8 mouse cellular contexts compared by ENCODE assay signal in genomic region chr5:125440583-125441233, GRCm38 (mm10). TPM values are rescaled to one million over a fixed set of nuclear protein-coding genes. Genes with fewer than 3 reads are reported as not detected.
DNase-seq lines count a peak whose midpoint lies in the region; ATAC-seq and TF ChIP-seq lines count a peak whose summit lies in the region.

No protein-coding gene starts in this region.

- H3K36me3 ChIP-seq in liver, adult 2 months (ENCODE audit: control insufficient read depth, insufficient read depth, low read length): no peaks in the 10 kb centered on the region
- no peaks in the 10 kb centered on the region for H3K36me3 ChIP-seq in embryonic facial prominence, embryonic 11.5 days (replicated peaks; ENCODE audit: control insufficient read depth, insufficient read depth, low read depth, low read length)
- no peaks in the 10 kb centered on the region for H3K36me3 ChIP-seq in midbrain, embryonic 15.5 days (replicated peaks)

- no peaks in the 10 kb centered on the region for H3K27me3 ChIP-seq in liver, adult 2 months (ENCODE audit: control insufficient read depth, insufficient read depth, low read length)
- no peaks in the 10 kb centered on the region for H3K27me3 ChIP-seq in embryonic facial prominence, embryonic 11.5 days (ENCODE audit: control insufficient read depth, insufficient read depth, low read length)
- no peaks in the 10 kb centered on the region for H3K27me3 ChIP-seq in midbrain, embryonic 15.5 days (replicated peaks)

- peaks cover 8% of the 10 kb centered on the region; the same call in 1 of the 2 replicates for H3K79me2 ChIP-seq in liver, adult 2 months (ENCODE audit: control insufficient read depth, insufficient read depth, low read length)

- peaks cover 4% of the 10 kb centered on the region; the same call in 1 of the 2 replicates for H3K4me1 ChIP-seq in liver, adult 2 months (ENCODE audit: control insufficient read depth, insufficient read depth, low read length)
- H3K4me1 ChIP-seq in embryonic facial prominence, embryonic 11.5 days (ENCODE audit: control insufficient read depth, insufficient read depth, low read length): no peaks in the 10 kb centered on the region
- peaks cover 14% of the 10 kb centered on the region for H3K4me1 ChIP-seq in midbrain, embryonic 15.5 days

- no peak for ATAC-seq in embryonic facial prominence, embryonic 11.5 days (replicated peaks; ENCODE audit: insufficient number of reproducible peaks, low FRiP score, low TSS enrichment, low read depth)
- ATAC-seq in inflammation-experienced regulatory T-cells, adult 6 months: peak; percentile 25
- ATAC-seq in midbrain, embryonic 15.5 days (replicated peaks): no peak

- no peak for TF ChIP-seq POLR2A in liver, adult 2 months (IDR thresholded peaks at IDR 0.05; ENCODE audit: extremely low read depth, insufficient read depth, low read length)

- peak overlapping the region; percentile 94 for H3K4me3 ChIP-seq in liver, adult 2 months (ENCODE audit: insufficient read depth, low read depth, low read length)
- peak overlapping the region; percentile 90 for H3K4me3 ChIP-seq in embryonic facial prominence, embryonic 11.5 days (ENCODE audit: low read depth, low read length)
- H3K4me3 ChIP-seq in midbrain, embryonic 15.5 days: peak overlapping the region; percentile 88

- H3K9me3 ChIP-seq in embryonic facial prominence, embryonic 11.5 days (replicated peaks; ENCODE audit: control insufficient read depth, low read length): no peaks in the 10 kb centered on the region
- no peaks in the 10 kb centered on the region for H3K9me3 ChIP-seq in midbrain, embryonic 15.5 days

- 12% methylated on average over 7 of the region's 7 CpGs for WGBS in liver, adult 2 months
- 2% methylated on average over 7 of the region's 7 CpGs for WGBS in embryonic facial prominence, embryonic 11.5 days
- WGBS in midbrain, embryonic 15.5 days: 4% methylated on average over 7 of the region's 7 CpGs

- H3K27ac ChIP-seq in liver, adult 2 months (replicated peaks; ENCODE audit: insufficient read depth, low read depth, low read length): peak overlapping the region; percentile 66
- H3K27ac ChIP-seq in embryonic facial prominence, embryonic 11.5 days (replicated peaks; ENCODE audit: low read depth, low read length): no peak overlapping the region
- H3K27ac ChIP-seq in midbrain, embryonic 15.5 days: peak overlapping the region; percentile 80

- H3K4me2 ChIP-seq in embryonic facial prominence, embryonic 11.5 days (ENCODE audit: low read depth, low read length): peak overlapping the region; percentile 62
- H3K4me2 ChIP-seq in midbrain, embryonic 15.5 days: peak overlapping the region; percentile 76

- peak overlapping the region; percentile 72 for H3K9ac ChIP-seq in liver, adult 2 months (ENCODE audit: low read depth, low read length)
- H3K9ac ChIP-seq in embryonic facial prominence, embryonic 11.5 days (replicated peaks; ENCODE audit: low read length): peak overlapping the region; percentile 83
- H3K9ac ChIP-seq in midbrain, embryonic 15.5 days: peak overlapping the region; percentile 86

- TF ChIP-seq CTCF in liver, adult 2 months (IDR thresholded peaks at IDR 0.05; ENCODE audit: low read depth, low read length): no peak

- no peak for DNase-seq in liver, adult 2 months (ENCODE audit: extremely low read depth, low read depth, low spot score)
- no peak for DNase-seq in liver
- no peak for DNase-seq in embryonic facial prominence, embryonic 11.5 days (ENCODE audit: low spot score)
- no peak for DNase-seq in adrenal gland, adult 2 months
- DNase-seq in adrenal gland, postnatal 4 days (ENCODE audit: low spot score in 2 of 2): no peak
- DNase-seq in T-cell, adult 2 months (ENCODE audit: low spot score): no peak

RNA-seq across cellular contexts. Expression of gene Bri3bp, which starts 0.7 kb away (rescaled TPM):
- total RNA-seq in liver, adult 2 months (2014; rRNA removed): 7.7 and 8.8 TPM in 2 replicates
- 18.3 and 23.0 TPM in 2 replicates for polyA plus RNA-seq in liver, adult 2 months (2012; rRNA removed)
- 26.3 and 29.2 TPM in 2 replicates for polyA plus RNA-seq in embryonic facial prominence, embryonic 11.5 days (2014; fragmentation: Nextera tagmentation; extraction: Ambion mirVana)
- polyA plus RNA-seq in inflammation-experienced regulatory T-cells, adult 6 months (2017; shearing (Covaris generic)): 10 to 100 TPM in 1 of 3 experiments, 1 to 10 TPM in 2; 5.6 to 12.9 (median 8.3) TPM
- polyA plus RNA-seq in midbrain, embryonic 15.5 days (2015; fragmentation: Nextera tagmentation; extraction: Ambion mirVana): 36.4 and 37.9 TPM in 2 replicates
- total RNA-seq in adrenal gland, adult 2 months (2021): 10 to 100 TPM; 25.3 to 28.7 TPM
- polyA plus RNA-seq in adrenal gland, adult 2 months (2012; rRNA removed): 11.0 and 22.1 TPM in 2 replicates
- 10 to 100 TPM; 34.2 to 37.0 TPM for total RNA-seq in adrenal gland, postnatal 4 days (2021)

RNA-seq across cellular contexts. Expression of gene Dhx37, which starts 6.8 kb away (rescaled TPM):
- total RNA-seq in liver, adult 2 months (2014; rRNA removed): 3.8 and 5.6 TPM in 2 replicates
- 12.0 and 14.0 TPM in 2 replicates for polyA plus RNA-seq in liver, adult 2 months (2012; rRNA removed)
- polyA plus RNA-seq in embryonic facial prominence, embryonic 11.5 days (2014; fragmentation: Nextera tagmentation; extraction: Ambion mirVana): 7.2 and 9.0 TPM in 2 replicates
- polyA plus RNA-seq in inflammation-experienced regulatory T-cells, adult 6 months (2017; shearing (Covaris generic)): 10 to 100 TPM in 1 of 3 experiments, 1 to 10 TPM in 2; 6.9 to 10.2 (median 9.2) TPM
- polyA plus RNA-seq in midbrain, embryonic 15.5 days (2015; fragmentation: Nextera tagmentation; extraction: Ambion mirVana): 14.2 and 14.8 TPM in 2 replicates
- total RNA-seq in adrenal gland, adult 2 months (2021): 10 to 100 TPM; 19.2 to 19.6 TPM
- 26.0 and 53.9 TPM in 2 replicates for polyA plus RNA-seq in adrenal gland, adult 2 months (2012; rRNA removed)
- total RNA-seq in adrenal gland, postnatal 4 days (2021): 10 to 100 TPM; 14.0 to 16.0 TPM

RNA-seq across cellular contexts. Expression of gene Aacs, which starts 34.9 kb away (rescaled TPM):
- 29.3 and 40.9 TPM in 2 replicates for total RNA-seq in liver, adult 2 months (2014; rRNA removed)
- 66.8 and 190 TPM in 2 replicates for polyA plus RNA-seq in liver, adult 2 months (2012; rRNA removed)
- polyA plus RNA-seq in embryonic facial prominence, embryonic 11.5 days (2014; fragmentation: Nextera tagmentation; extraction: Ambion mirVana): 28.4 and 34.7 TPM in 2 replicates
- polyA plus RNA-seq in inflammation-experienced regulatory T-cells, adult 6 months (2017; shearing (Covaris generic)): 10 to 100 TPM; 22.5 to 25.4 (median 24.7) TPM
- polyA plus RNA-seq in midbrain, embryonic 15.5 days (2015; fragmentation: Nextera tagmentation; extraction: Ambion mirVana): 95.9 and 96.0 TPM in 2 replicates
- total RNA-seq in adrenal gland, adult 2 months (2021): 100 to 1,000 TPM in 1 of 2 experiments, 10 to 100 TPM in 1; 89.4 to 106 TPM
- 199 and 221 TPM in 2 replicates for polyA plus RNA-seq in adrenal gland, adult 2 months (2012; rRNA removed)
- total RNA-seq in adrenal gland, postnatal 4 days (2021): 10 to 100 TPM; 12.8 to 18.9 TPM

RNA-seq across cellular contexts. Expression of gene Ubc, which starts 50.7 kb away (rescaled TPM):
- total RNA-seq in liver, adult 2 months (2014; rRNA removed): 634 and 1,049 TPM in 2 replicates
- polyA plus RNA-seq in liver, adult 2 months (2012; rRNA removed): 990 and 1,297 TPM in 2 replicates
- 1,016 and 1,055 TPM in 2 replicates for polyA plus RNA-seq in embryonic facial prominence, embryonic 11.5 days (2014; fragmentation: Nextera tagmentation; extraction: Ambion mirVana)
- polyA plus RNA-seq in inflammation-experienced regulatory T-cells, adult 6 months (2017; shearing (Covaris generic)): 1,000 to 10,000 TPM in 2 of 3 experiments, 100 to 1,000 TPM in 1; 741 to 1,375 (median 1,290) TPM
- 1,496 and 1,513 TPM in 2 replicates for polyA plus RNA-seq in midbrain, embryonic 15.5 days (2015; fragmentation: Nextera tagmentation; extraction: Ambion mirVana)
- 1,000 to 10,000 TPM; 1,333 to 2,925 TPM for total RNA-seq in adrenal gland, adult 2 months (2021)
- 634 and 889 TPM in 2 replicates for polyA plus RNA-seq in adrenal gland, adult 2 months (2012; rRNA removed)
- 1,000 to 10,000 TPM; 1,138 to 1,334 TPM for total RNA-seq in adrenal gland, postnatal 4 days (2021)

RNA-seq across cellular contexts. Expression of gene Gm10382, which starts 51.6 kb away (rescaled TPM):
- 0.13 TPM in 1 of 2 replicates, not detected in the other for total RNA-seq in liver, adult 2 months (2014; rRNA removed)
- 0.16 and 0.24 TPM in 2 replicates for polyA plus RNA-seq in liver, adult 2 months (2012; rRNA removed)
- not detected in 2 replicates for polyA plus RNA-seq in embryonic facial prominence, embryonic 11.5 days (2014; fragmentation: Nextera tagmentation; extraction: Ambion mirVana)
- polyA plus RNA-seq in inflammation-experienced regulatory T-cells, adult 6 months (2017; shearing (Covaris generic)): 1 to 10 TPM in 2 of 3 experiments, under 1 TPM in 1; 0.65 to 1.1 (median 1.0) TPM
- polyA plus RNA-seq in midbrain, embryonic 15.5 days (2015; fragmentation: Nextera tagmentation; extraction: Ambion mirVana): 0.74 and 0.86 TPM in 2 replicates
- under 1 TPM; 0.23 to 0.24 TPM for total RNA-seq in adrenal gland, adult 2 months (2021)
- 0.26 and 0.50 TPM in 2 replicates for polyA plus RNA-seq in adrenal gland, adult 2 months (2012; rRNA removed)
- total RNA-seq in adrenal gland, postnatal 4 days (2021): under 1 TPM in 1 of 2 experiments, not detected in 1; 0.25 TPM
